Mouse (Mus musculus) telencephalon, adult 2 months (tissue): ENCODE data around the gene Pafah2.

ENCODE experiments used
- DNase-seq: peaks from one replicate; pipeline ENCODE4 v3.0.0-alpha.2; 2011; ENCODE audit warnings: low read depth, low spot score

Gene Pafah2

DNA sequence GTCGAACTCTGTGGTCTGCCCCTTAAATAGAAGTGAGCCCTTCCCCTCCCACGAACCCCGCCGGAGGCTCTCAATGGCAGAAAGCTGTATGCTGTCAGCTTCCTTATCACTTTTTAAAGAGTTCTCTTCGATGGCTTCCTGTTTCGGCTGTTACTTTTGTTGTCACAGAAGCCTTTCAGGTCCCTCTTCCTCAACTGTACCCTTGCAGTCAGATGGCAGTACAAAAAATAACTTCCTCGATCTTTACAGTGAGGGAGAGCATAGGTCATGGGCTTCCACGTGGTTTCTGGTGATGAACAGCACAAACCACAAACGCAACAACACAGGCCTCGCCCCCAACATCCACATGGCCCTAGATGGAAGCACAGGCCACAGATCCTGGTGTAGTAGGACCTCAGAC, 64.2 kb downstream of the Pafah2 start:
- no peak for DNase-seq

DNA sequence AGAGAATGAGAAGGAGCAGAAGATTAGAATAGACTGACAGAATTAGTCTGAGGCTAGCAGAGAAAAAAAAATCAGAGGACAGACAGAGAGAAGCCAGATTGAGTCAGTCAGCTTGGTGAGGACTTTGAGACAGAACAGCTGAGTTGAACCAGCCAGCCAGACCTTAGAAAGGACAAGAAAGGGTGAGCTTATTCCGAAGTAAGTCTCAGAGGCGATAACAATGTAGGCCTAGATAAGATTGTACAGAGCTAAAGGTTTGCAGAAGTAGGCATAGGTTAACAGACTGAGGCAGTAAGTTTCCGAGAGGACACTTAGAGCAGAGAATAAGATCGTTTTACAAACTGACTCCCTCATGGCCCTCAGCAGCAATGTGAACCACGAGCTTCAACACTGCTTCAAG, 65.1 kb downstream of the Pafah2 start:
- DNase-seq: no peak

DNA sequence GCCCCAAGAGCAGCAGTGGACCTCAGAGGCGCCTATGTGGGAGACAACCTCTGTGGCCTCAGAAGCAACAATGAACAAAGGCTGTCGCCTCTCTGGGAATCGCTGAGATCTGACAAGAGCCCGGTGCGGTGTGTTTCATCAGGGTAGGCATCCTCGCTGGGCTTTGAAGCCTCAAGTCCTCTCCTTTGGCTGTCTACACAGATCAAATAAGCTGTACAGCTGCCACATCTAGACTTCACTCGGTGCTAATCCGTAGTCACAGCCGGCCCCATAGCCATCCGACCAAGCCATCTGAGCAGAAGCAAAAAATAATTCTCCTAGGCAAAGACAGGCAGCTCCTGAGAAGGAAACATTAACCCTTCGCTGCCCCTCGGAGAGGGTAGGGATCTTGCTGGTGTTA, 69.7 kb downstream of the Pafah2 start:
- no peak for DNase-seq

DNA sequence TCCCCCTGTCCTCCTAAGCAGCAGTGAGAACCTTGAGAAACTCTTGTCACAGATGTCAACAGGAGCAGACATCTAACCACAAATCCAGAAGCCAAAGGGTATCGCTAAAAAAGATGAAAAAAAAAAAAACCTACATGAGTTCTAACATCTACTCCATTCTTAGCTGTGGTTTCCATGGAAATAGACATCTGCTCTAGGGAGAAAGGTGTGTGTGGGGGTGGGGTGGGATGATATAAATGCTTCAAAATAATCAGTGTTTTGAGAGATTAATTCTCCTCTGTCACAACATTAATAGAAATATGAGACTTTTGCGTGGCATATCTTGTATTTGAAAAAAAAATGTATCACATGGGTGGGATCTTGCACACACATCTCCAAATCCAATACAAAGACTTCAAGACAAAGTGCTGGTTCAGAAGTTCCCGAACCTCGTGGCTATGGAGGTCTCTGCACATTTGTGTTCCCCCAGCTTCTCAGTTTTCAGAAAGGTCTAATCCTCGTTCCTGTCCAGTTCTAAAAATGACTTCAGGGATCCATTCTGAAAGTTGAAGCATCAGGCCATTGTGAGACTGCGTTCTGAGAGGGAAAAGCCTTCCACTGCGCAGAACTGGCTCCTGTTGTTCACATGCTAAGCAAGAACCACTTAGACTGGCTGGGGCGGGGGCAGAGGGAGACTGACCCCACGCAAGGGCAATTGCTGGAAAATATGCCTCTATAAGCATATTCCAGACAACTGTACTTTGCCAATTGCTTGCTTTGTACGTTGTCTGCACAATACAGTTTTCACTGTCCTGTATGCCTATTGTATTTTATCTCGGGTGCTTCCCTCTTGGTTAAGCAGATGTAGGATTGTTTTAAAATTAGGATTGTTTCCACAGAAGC, 70.5 kb downstream of the Pafah2 start:
- DNase-seq: no peak

DNA sequence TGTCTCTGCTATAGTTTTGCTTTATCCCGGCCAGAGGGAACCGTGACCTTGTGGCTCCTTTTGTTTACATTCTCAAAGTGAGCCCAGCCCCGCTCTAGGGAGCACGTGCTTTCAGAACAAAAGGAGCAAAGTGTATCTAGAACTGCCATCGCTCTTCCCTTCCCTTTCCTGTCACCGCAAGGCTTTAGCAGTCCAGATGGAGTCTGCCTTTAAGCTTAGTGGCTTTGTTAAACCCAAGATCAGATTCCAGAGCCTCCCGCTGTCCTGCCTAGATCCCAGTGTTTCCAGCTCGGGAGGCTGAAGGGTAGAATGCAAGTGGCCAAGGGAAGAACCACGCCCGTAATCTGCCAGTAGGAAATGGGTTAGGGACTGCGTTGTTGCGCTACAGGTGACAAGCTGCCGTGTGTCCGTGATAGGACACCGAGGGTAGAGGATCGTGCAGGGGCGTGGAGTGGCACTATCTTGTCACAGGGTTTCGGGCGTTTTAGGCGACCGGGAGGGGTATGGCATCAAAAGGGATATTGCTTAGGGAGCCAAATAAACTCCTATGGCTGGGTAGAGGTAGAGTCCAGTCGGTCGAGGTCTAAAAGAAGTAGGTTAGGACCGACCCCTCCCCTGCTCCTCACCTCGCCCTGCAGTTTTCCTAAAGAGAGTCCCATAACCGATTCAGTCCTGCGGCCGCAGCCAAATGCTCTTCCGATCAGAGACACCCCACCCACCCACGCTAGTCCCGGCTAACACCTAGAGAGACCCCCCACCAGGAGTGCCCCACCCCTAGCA, 71.5 kb downstream of the Pafah2 start:
- no peak for DNase-seq

DNA sequence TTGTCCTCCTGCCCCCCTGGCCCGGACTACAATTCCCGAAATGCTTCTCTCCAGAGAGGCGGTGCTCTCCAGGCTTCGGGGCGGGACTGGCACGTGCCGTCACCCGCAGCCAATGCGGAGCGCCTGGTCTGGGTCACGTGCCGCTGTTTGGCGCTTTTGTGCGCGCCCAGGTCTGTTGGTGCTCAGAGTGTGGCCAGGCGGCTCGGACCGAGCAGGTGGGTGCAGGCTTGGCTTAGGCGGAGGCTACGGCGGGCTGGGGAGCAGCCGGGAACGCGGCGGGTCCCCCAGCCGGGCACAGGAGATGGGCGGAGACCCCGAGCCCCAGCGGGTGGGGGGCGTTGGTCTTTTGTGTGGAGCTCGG, 72.1 kb downstream of the Pafah2 start, which contains the start of gene Stmn1:
Gene Stmn1 (plus strand): TSS at position 106 of the 361 bp plus-strand sequence.
- peak; percentile 84 for DNase-seq

DNA sequence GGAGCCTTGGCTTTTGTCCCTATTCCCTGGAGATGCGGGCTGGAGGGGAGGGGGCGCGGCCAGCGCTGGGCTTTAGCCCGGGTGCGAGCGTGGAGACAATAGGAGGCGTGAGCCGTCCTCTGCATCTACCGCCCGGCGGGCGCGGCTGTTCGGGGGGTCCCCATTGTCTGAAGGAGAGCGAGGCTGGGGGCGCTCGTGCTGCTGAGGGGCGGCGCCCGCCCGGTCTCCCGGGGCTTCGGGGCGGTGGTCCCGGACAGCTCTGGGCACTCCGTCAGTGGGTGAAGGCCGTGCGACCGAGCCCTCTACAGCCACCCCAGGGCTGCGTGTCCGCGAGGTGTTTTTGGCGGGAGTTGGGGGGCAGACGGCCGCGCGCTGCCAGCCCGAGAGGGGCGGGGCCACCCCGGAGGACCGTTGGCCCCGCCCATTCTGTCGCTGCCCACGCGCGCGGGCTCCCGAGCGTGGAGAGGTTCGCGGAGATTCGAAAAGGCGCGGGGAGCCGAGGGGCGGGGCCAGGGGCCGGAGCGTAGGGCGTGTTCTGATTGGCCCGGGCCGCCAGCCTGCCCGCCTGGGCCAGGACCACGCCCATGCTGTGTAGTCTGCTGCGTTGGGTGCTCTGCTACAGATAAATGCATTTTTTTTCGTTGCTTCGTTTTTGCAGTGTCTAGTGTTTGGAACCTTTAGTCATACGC, 72.6 kb downstream of the Pafah2 start:
- peak; percentile 83 for DNase-seq

DNA sequence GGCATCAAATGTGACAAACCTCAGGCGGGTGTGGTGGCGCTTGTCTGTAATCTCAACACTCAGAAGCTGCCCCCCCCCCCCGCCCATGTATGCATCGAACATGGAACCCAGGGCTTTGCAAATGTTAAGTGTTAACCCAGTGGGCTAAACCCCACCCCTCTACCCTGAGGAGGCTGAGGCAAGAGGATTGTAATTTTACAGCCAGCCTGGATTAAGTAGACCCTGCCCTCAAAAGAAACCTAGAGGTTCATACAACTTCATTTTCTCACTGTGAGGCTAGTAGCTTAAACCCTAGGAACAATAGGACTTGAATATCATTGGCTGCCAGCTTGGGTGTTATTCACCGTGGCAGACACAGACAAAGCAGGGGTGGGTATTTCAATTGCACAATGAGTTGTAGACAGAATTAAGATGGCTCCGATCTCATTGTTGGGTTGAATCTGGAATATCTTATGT, 73.2 kb downstream of the Pafah2 start:
- DNase-seq: no peak

DNA sequence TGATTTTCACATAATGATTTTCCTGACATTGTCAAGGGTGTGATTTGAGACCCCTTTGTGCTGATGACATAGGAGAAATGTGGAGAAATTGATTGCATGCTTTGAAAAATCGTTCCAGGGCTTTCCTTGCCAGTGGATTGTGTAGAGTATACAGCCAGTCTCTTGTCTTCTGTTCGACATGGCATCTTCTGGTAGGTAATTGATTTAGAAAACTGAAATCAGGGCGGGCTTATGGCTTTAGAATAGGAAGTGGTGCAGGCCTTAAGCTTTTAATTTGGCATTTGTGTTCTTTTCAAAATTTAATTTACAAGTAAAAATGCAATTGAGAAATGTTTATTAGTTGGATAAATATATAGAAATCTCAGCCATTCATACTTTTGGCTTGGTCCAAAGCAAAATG, 73.9 kb downstream of the Pafah2 start:
- no peak for DNase-seq

DNA sequence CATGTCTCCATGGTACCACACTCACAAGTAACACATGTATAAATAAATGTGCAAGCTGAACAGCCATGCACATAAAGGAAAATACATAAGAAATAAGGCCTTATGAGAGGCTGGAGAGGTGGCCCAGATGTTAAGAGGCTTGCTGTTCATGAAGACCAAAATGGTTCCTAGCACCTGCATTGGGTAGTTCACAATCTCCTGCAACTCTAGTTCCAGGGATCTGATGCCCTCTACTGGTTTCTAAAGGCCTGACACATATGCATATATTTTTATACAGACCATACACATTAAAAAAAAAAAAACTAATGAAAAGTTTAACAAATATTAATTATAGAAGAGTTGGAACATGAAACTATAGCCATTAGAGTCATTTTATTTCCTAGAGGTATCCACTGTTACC, 75.3 kb downstream of the Pafah2 start:
- no peak for DNase-seq

DNA sequence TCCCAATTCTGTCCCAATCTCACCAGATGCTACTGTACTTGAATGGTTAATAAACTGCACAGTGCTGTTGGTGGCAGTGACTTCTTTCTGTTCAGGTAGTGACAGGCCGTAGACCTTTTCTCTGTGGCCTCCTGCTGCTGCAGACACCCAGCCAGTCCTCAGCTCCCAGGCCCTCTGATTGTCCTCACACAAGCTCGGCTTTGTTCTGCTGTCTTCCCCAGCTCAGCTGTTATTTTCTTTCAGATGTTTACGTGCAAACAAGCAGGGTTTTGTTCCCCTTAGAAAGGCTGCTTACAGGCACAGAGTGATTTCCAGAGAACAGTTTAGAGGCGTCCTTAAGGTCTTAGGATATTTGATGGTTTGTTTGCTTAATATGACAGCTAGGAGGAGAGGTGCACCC, 77.6 kb downstream of the Pafah2 start:
- no peak for DNase-seq

DNA sequence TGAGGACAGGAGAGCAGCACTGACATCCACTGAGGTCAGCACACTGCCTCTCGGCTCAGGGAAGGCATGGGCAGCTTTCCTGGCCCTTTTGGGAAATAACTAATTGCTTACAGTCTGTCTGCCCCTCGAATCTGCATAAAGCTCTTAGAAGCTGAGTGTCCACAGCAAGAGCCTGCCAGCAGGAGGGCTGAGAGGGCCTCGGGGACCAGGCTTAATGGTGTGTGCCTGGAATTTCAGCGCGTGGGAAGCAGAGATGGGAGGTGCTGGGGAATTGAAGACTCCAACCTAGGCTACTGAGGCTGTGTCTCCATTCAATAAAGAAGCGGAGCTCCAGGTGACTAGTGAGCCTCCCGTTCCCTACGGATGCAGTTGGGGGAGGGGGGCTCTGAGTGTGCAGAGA, 78.1 kb downstream of the Pafah2 start:
- no peak for DNase-seq

DNA sequence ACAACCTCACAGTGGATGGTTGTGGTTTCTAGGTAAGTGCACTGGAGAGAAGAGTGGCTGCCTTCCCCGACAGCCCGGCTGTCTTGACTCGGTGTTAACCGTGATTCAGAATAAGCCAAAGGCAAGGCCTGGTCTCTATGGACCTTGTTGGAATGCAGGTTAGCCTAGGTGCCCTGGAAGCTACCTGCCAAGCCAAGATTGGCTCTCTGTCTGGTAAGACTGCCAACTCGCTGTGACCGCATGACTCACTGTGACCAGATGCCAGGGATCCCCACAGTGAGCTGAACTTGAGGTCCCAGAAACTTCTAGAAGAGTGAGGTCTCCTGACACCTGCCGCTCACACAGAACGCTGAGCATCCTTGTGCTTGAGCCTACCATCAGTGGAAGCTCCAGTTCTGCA, 80.8 kb downstream of the Pafah2 start:
- DNase-seq: no peak
